Mouse (Mus musculus) testis, adult 2 months (tissue): ENCODE data around the gene Satb2. TPM values are rescaled to one million over a fixed set of nuclear protein-coding genes. Genes with fewer than 3 reads are reported as not detected.

Source experiments
- H3K27ac ChIP-seq: fragments of 200-500 bp; 2 replicates; pipeline ENCODE4 v1.5.1; 2012; ENCODE audit warnings: low read depth, low read length; ENCODE audit not compliant: control insufficient read depth, insufficient read depth
- H3K27me3 ChIP-seq: fragments of 200-500 bp; 2 replicates; pipeline ENCODE4 v1.6.1; 2012; ENCODE audit warnings: mild to moderate bottlenecking, low read length, moderate library complexity; ENCODE audit not compliant: control insufficient read depth, insufficient read depth
- H3K36me3 ChIP-seq: fragments of 200-500 bp; 2 replicates; pipeline ENCODE4 v1.6.1; 2012; ENCODE audit warnings: mild to moderate bottlenecking, low read length; ENCODE audit not compliant: control insufficient read depth, insufficient read depth
- H3K4me1 ChIP-seq: fragments of 200-500 bp; 2 replicates; pipeline ENCODE4 v1.6.1; 2012; ENCODE audit warnings: low read length; ENCODE audit not compliant: control insufficient read depth, insufficient read depth
- H3K4me3 ChIP-seq: fragments of 200-500 bp; 2 replicates; pipeline ENCODE4 v1.5.1; 2012; ENCODE audit warnings: low read depth, mild to moderate bottlenecking, low read length, moderate library complexity, mixed read lengths; ENCODE audit not compliant: control insufficient read depth
- CTCF ChIP-seq: fragments of 200-500 bp; IDR thresholded peaks from 2 replicates; pipeline ENCODE4 v1.5.1; 2012; ENCODE audit warnings: low read depth, mild to moderate bottlenecking, inconsistent platforms, low read length, moderate library complexity; ENCODE audit not compliant: control insufficient read depth, insufficient read depth, insufficient replicate concordance
- POLR2A ChIP-seq: fragments of 200-500 bp; IDR thresholded peaks from 2 replicates; pipeline ENCODE4 v1.6.1; 2012; ENCODE audit warnings: low read depth, mild to moderate bottlenecking, inconsistent platforms, low read length, moderate library complexity; ENCODE audit not compliant: control insufficient read depth
- polyA plus RNA-seq: library from polyadenylated mRNA; depleted of rRNA; stranded (reverse); fragments of >200 nt; gene quantifications from 2 replicates; pipeline ENCODE4 v1.2.3, GENCODE M21; 2012

The Satb2 gene
- polyA plus RNA-seq, 1 experiment, result 1.3 TPM

DNA sequence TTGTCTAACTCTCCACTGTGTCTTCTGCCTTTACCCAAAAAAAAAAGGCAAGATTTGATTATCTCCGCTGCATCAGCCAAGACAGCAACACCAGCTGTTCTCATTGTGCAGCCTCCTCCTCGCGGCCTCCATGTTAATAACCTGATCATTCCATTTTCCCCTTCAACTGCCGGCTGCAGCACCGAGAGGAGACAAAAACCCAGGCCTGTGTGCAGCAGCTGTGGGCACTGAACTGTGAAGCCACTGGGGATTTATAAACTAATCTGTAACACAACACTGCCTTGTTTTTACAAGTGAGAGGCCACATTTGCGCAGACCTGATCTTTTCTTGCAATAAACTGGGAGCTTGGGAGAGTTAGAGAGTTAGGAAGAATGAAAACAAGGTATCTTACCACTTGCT is 145.1 kb downstream of the Satb2 start:
- no peaks in the 10 kb centered on the region for H3K4me1 ChIP-seq
- H3K36me3 ChIP-seq, result no peaks in the 10 kb centered on the region
- H3K27ac ChIP-seq, result no peak overlapping the region
- TF ChIP-seq POLR2A (no peak), CTCF (no peak)
- H3K4me3 ChIP-seq, result no peak overlapping the region
- H3K27me3 ChIP-seq, result no peaks in the 10 kb centered on the region

DNA sequence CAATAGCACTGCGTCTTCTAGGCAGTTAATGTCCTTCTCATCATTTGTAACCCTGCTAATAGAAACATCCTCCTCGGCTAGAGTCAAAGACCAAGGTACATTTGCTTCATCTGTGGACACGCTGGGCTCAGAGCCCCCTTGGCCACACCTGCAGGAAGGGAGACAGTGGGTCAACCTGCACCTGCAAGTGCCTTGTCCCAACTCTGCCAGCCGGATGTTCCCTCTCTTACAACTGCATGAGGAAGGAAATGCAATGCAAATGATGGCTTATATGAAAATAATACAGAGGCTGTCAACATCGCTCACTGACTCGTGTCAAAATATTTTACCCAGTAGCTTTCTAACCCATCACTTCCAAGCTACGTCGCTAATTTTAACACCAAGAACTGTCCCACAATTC is 145.7 kb downstream of the Satb2 start:
- H3K27ac ChIP-seq, result no peak overlapping the region
- H3K27me3 ChIP-seq, result no peaks in the 10 kb centered on the region
- TF ChIP-seq CTCF (no peak), POLR2A (no peak)

GRCm38 (mm10) chr1:56822735-56823134 is 155.7 kb downstream of the Satb2 start:
- TF ChIP-seq CTCF (no peak), POLR2A (no peak)
- Histone ChIP-seq H3K4me1 (no peaks in the 10 kb centered on the region), H3K27ac (no peak overlapping the region)

More for the DNA sequence above, 145.7 kb downstream of the Satb2 start:
- H3K4me3 ChIP-seq, result no peak overlapping the region
- H3K4me1 ChIP-seq, result no peaks in the 10 kb centered on the region
- H3K36me3 ChIP-seq, result no peaks in the 10 kb centered on the region

DNA sequence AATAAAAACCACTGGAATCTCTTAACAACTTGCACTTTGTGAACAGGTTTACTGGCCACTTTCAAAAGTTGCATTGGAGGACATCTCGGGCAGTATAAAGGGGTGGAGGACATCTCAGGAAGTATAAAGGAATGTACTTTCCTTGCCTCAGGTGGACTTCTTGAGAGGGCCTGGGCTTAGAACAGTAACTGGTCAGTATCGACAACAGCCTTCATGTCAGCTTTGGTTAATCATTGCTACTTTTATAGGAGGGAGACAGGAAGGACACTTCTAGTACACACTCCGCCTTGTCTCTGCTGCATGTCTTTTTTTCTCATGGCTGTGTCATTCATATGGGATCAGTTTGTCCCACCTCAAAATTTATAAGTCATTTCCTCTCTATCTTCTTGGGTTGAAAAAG is 156.4 kb downstream of the Satb2 start:
- Histone ChIP-seq H3K4me3 (no peak overlapping the region), H3K27me3 (no peaks in the 10 kb centered on the region), H3K4me1 (no peaks in the 10 kb centered on the region), H3K27ac (no peak overlapping the region), H3K36me3 (no peaks in the 10 kb centered on the region)
- no peak for TF ChIP-seq CTCF
- TF ChIP-seq POLR2A, result no peak

More at GRCm38 (mm10) chr1:56822735-56823134, 155.7 kb downstream of the Satb2 start:
- Histone ChIP-seq H3K27me3 (no peaks in the 10 kb centered on the region), H3K4me3 (no peak overlapping the region), H3K36me3 (no peaks in the 10 kb centered on the region)

DNA sequence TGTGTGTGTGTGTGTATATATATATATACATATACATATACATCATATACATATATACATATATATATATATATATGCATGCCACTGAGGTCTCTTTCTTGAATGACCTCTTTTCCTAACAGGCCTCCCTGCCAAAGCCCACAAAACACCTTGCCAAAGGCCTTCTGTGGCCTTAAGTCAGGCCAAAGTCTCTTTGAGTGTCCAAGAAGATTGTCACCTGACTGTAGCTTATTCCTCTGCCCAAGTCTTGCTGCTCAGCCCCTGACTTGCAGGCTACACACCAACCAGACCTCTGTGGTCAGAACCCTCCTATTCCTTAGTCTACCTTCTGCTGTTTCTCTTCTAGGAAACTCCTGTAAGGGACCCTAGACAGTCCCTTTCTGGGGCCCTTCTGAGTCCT is 164.9 kb downstream of the Satb2 start:
- H3K4me1 ChIP-seq, result no peaks in the 10 kb centered on the region
- no peak overlapping the region for H3K27ac ChIP-seq
- H3K4me3 ChIP-seq, result no peak overlapping the region
- TF ChIP-seq CTCF (no peak), POLR2A (no peak)
- H3K36me3 ChIP-seq, result no peaks in the 10 kb centered on the region
- no peaks in the 10 kb centered on the region for H3K27me3 ChIP-seq

GRCm38 (mm10) chr1:56812961-56813360 is 165.5 kb downstream of the Satb2 start:
- H3K27me3 ChIP-seq, result no peaks in the 10 kb centered on the region
- no peak for TF ChIP-seq CTCF
- no peak overlapping the region for H3K4me3 ChIP-seq
- no peaks in the 10 kb centered on the region for H3K4me1 ChIP-seq
- H3K36me3 ChIP-seq, result no peaks in the 10 kb centered on the region
- no peak overlapping the region for H3K27ac ChIP-seq

DNA sequence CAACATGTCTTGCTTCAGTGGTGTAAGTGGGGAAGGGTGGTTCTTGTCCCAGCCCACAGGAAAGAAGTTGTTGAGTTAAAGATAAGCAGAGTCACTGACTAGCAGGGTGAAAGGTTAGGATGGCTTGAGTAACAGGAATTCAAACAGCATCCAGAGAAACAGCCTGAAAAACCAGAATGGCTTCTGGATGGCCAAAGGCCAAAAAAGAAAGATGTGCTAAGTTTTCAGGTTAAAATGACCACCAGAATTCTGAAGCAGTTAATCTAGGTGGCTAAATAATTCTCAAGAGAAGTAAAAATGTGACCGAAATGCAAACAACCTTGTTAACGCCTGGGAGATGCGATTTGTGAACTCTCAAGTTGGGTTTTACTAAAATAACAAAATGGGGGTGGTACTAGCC is 167.0 kb downstream of the Satb2 start:
- no peak for TF ChIP-seq POLR2A
- TF ChIP-seq CTCF, result no peak
- Histone ChIP-seq H3K36me3 (no peaks in the 10 kb centered on the region), H3K4me1 (no peaks in the 10 kb centered on the region), H3K27ac (no peak overlapping the region), H3K4me3 (no peak overlapping the region), H3K27me3 (no peaks in the 10 kb centered on the region)

- TF ChIP-seq CTCF, result no peak
- TF ChIP-seq POLR2A, result no peak
- Histone ChIP-seq H3K4me1 (no peaks in the 10 kb centered on the region), H3K4me3 (no peak overlapping the region), H3K27ac (no peak overlapping the region), H3K27me3 (no peaks in the 10 kb centered on the region), H3K36me3 (no peaks in the 10 kb centered on the region)
These were observed 172.4 kb downstream of the Satb2 start for GRCm38 (mm10) chr1:56806006-56806405.
